Mouse (Mus musculus) heart, adult 9 months (tissue): ENCODE measurements around the gene Cd79a.

Source experiments
- DNase-seq, 2 experiments: peaks; one replicate each; pipeline ENCODE4 v3.0.0; 2022; ENCODE audit warnings: low spot score in 2 of 2

Gene Cd79a

GRCm38 (mm10) chr7:24918763-24919323 lies 21.7 kb downstream of the Cd79a start:
- DNase-seq, result no peak

- DNase-seq, result peak; percentile 79 to 80
Observed at GRCm38 (mm10) chr7:24919728-24920127, 22.5 kb downstream of the Cd79a start.

GRCm38 (mm10) chr7:24930475-24930874 lies 33.3 kb downstream of the Cd79a start:
- no peak for DNase-seq

DNA sequence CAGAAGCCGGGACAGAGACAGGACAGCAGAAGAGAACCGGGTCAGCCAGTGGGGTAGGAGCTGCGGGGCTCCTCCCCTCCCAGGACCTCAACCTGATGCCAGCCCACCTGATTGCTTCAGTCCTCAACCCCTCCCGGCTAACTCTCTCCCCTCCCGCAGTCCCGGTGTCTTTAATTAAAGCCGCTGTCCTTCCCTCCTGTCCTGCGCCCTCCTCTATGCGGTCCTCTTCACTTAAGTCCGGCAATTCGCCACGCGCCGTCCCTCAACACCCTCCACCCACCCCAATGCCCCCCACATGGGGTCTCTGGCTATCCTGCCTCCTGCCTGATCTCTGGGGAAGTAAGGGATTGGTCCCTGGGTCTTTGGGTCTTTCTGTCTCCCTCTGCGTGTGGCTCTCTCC lies 34.5 kb downstream of the Cd79a start:
- no peak for DNase-seq

DNA sequence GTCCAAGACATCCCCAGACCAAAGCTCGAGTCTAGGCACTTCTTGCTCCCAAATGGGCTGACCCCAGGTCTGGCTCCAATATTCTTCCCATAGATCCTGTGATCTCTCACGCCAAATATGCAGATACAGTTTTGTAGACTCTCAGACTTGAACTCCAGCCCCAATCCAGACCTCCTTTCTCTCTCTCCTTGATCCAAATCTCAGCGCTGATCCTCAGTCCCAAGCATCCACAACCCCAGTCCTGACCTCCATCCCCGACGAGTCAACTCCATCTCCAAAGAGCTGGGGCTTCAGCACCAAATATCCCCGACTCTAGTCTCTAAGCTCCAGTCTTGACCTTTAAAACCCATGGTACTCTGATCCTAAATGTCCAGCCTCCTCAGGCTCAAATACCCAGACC lies 46.5 kb downstream of the Cd79a start:
- no peak for DNase-seq

GRCm38 (mm10) chr7:24944257-24944950 lies 47.2 kb downstream of the Cd79a start, which contains the start of gene Gm4881:
TSS of gene Gm4881 (minus strand) at chr7:24944494.
- no peak for DNase-seq

GRCm38 (mm10) chr7:24947316-24948048 lies 50.3 kb downstream of the Cd79a start:
- no peak for DNase-seq

- DNase-seq, result no peak
Observed at GRCm38 (mm10) chr7:24948774-24949173, 51.6 kb downstream of the Cd79a start.

DNA sequence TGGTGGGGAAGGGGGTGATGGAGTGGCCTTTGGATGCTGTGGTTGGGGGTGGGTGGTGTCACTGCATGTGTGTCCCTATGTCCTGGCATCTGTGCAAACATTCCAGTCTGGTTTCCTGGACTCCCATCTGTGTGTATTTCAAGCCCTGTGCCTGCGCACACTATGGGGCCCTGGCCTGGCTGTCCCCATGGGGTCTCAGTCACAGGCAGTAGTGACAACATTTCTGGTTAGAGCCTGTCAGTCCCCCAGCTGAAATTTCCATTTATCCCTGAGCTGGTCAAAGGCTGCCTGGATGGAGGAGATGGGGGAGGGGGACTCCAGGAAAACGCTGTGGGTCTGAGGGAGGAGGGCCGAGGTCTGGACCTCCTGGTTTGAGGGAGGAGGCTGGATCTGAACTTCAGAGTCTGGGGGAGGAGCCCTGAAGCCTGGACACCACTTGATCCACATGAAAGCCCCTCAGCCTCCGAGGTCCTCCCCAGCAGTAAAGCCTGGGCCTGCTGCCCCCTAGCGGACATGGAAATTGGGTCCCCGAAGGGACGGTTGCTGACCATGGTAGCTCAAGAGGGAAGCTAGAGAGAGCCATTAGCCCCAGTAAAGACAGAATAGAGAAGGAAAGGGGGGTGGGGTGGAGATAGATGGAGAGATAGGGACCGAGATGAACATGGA lies 52.9 kb downstream of the Cd79a start:
- peak; percentile 35 for DNase-seq
